In genomic region chr4:21695638-21696254, GRCm38 (mm10) we compare ENCODE assay signal across 9 mouse cellular contexts. TPM values are rescaled to one million over a fixed set of nuclear protein-coding genes. Genes with fewer than 3 reads are reported as not detected.
DNase-seq lines count a peak whose midpoint lies in the region; ATAC-seq and TF ChIP-seq lines count a peak whose summit lies in the region.
"Had no signal": no experiment of that assay in that cellular context is flagged by ENCODE, and none has a peak within 500 bp of the region (broad histone marks: within the 10 kb centered on the region; RNA-seq: fewer than 3 reads in every experiment).

No protein-coding gene starts in this region.

- no peaks in the 10 kb centered on the region for H3K36me3 ChIP-seq in embryonic facial prominence, embryonic 10.5 days (replicated peaks)
- H3K36me3 ChIP-seq in intestine, postnatal 0 days (ENCODE audit: control insufficient read depth, insufficient read depth) = no peaks in the 10 kb centered on the region

- H3K27me3 ChIP-seq in embryonic facial prominence, embryonic 10.5 days (replicated peaks; ENCODE audit: low read depth, poor library complexity, severe bottlenecking) = peaks cover 41% of the 10 kb centered on the region
- H3K27me3 ChIP-seq in intestine, postnatal 0 days (replicated peaks; ENCODE audit: control insufficient read depth, insufficient read depth, low read length) = peaks cover 30% of the 10 kb centered on the region

- peak; percentile 48 for DNase-seq in right cerebral cortex, adult 18-20 months
- DNase-seq in right cerebral cortex, postnatal 25 days = no peak
- DNase-seq in adrenal gland, adult 8-10 months = peak; percentile 20
- DNase-seq in embryonic facial prominence, embryonic 10.5 days (ENCODE audit: low spot score) = peak; percentile 55
- DNase-seq in lung, adult 2 months = peak; percentile 35
- DNase-seq in retina, postnatal 1 day = peak; percentile 67
- DNase-seq in adipocyte (ENCODE audit: low spot score) = no peak

- no peak for ATAC-seq in intestine, postnatal 0 days

- H3K4me2 ChIP-seq in intestine, postnatal 0 days (replicated peaks; ENCODE audit: low read depth) = no peak overlapping the region

- H3K4me1 ChIP-seq in embryonic facial prominence, embryonic 10.5 days = no peaks in the 10 kb centered on the region
- H3K4me1 ChIP-seq in intestine, postnatal 0 days (replicated peaks; ENCODE audit: control insufficient read depth, insufficient read depth, low read length) = no peaks in the 10 kb centered on the region
- no peaks in the 10 kb centered on the region for H3K4me1 ChIP-seq in lung, adult 2 months (ENCODE audit: control insufficient read depth, insufficient read depth, low read length)

- H3K9ac ChIP-seq in intestine, postnatal 0 days (ENCODE audit: low read depth, low read length) = no peak overlapping the region

- TF ChIP-seq CTCF in intestine, postnatal 0 days (IDR thresholded peaks at IDR 0.05; ENCODE audit: low read depth) = peak; percentile 82
- peak; percentile 71 for TF ChIP-seq CTCF in lung, adult 2 months (IDR thresholded peaks at IDR 0.05; ENCODE audit: insufficient read depth, low read length)

- TF ChIP-seq POLR2A in lung, adult 2 months (IDR thresholded peaks at IDR 0.05; ENCODE audit: borderline replicate concordance, extremely low read depth, low read depth, low read length) = no peak

- no peak overlapping the region for H3K4me3 ChIP-seq in embryonic facial prominence, embryonic 10.5 days
- no peak overlapping the region for H3K4me3 ChIP-seq in intestine, postnatal 0 days (ENCODE audit: low read depth, low read length)
- no peak overlapping the region for H3K4me3 ChIP-seq in lung, adult 2 months (replicated peaks; ENCODE audit: extremely low read depth, low read depth, low read length)

- 40% methylated on average over 7 of the region's 7 CpGs for whole genome bisulfite sequencing in embryonic facial prominence, embryonic 10.5 days
- 27% methylated on average over 7 of the region's 7 CpGs for WGBS in intestine, postnatal 0 days
- WGBS in lung, adult 2 months = 33% methylated on average over 7 of the region's 7 CpGs

- H3K27ac ChIP-seq in embryonic facial prominence, embryonic 10.5 days (replicated peaks) = no peak overlapping the region
- no peak overlapping the region for H3K27ac ChIP-seq in intestine, postnatal 0 days (ENCODE audit: low read depth, low read length)
- H3K27ac ChIP-seq: macrophage had no signal

- no peaks in the 10 kb centered on the region for H3K9me3 ChIP-seq in embryonic facial prominence, embryonic 10.5 days
- no peaks in the 10 kb centered on the region for H3K9me3 ChIP-seq in intestine, postnatal 0 days (ENCODE audit: control insufficient read depth)

RNA-seq across cellular contexts. Expression of gene Prdm13, which starts 10.0 kb away (rescaled TPM):
- not detected for total RNA-seq in adrenal gland, adult 8-10 months (2022)
- 0.52 TPM in 1 of 2 replicates, not detected in the other for polyA plus RNA-seq in embryonic facial prominence, embryonic 10.5 days (2016; fragmentation: Nextera tagmentation; extraction: Ambion mirVana)
- not detected in 2 replicates for polyA plus RNA-seq in intestine, postnatal 0 days (2015; fragmentation: Nextera tagmentation; extraction: Ambion mirVana)
- not detected in 2 replicates for polyA plus RNA-seq in lung, adult 2 months (2012; rRNA removed)
- polyA plus RNA-seq: macrophage had no signal

RNA-seq across cellular contexts. Expression of gene Ccnc, which starts 31.8 kb away (rescaled TPM):
- 10 to 100 TPM; 20.6 to 29.6 (median 27.5) TPM for total RNA-seq in adrenal gland, adult 8-10 months (2022)
- 46.6 TPM in 2 replicates for polyA plus RNA-seq in embryonic facial prominence, embryonic 10.5 days (2016; fragmentation: Nextera tagmentation; extraction: Ambion mirVana)
- 20.2 and 20.7 TPM in 2 replicates for polyA plus RNA-seq in intestine, postnatal 0 days (2015; fragmentation: Nextera tagmentation; extraction: Ambion mirVana)
- polyA plus RNA-seq in lung, adult 2 months (2012; rRNA removed) = 3.7 and 6.2 TPM in 2 replicates

Comparison
In these comparisons a context has a peak if more than half of its experiments do, and no peak if none do; other contexts are left out.
1. DNase-seq: peak in right cerebral cortex, adult 18-20 months (single experiment), adrenal gland, adult 8-10 months (single experiment), embryonic facial prominence, embryonic 10.5 days (single experiment), lung, adult 2 months (single experiment) and retina, postnatal 1 day (single experiment); none in right cerebral cortex, postnatal 25 days (single experiment) and adipocyte (single experiment).